In the genomic region with DNA sequence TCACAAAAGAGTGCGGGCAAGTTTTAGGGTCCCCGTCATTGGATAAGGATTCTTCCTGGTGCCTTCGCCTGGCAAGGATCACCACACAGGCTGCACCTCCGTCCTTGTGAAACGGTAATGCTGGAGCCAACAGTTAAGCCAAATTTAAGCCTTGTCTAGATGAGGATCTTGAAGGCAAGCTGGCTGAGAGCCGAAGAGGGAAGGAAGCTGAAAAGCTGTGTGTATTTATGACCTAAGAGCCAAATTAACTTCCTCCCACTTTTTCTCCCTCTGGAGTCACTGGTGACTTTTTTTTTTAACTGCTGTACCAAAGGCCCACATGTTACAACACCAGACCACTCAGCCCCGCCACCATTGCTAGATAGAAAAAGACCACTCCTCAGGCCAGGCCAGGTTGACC, we compare ENCODE assay signal across 13 mouse cellular contexts.
DNase-seq lines count a peak whose midpoint lies in the region; ATAC-seq and TF ChIP-seq lines count a peak whose summit lies in the region.
"Had no signal": no experiment of that assay in that cellular context is flagged by ENCODE, and none has a peak within 500 bp of the region (broad histone marks: within the 10 kb centered on the region; RNA-seq: fewer than 3 reads in every experiment).

No protein-coding gene starts in this region.

- H3K4me3 ChIP-seq in spleen, adult 2 months (ENCODE audit: extremely low read depth, insufficient read depth, insufficient read length) = no peak overlapping the region
- H3K4me3 ChIP-seq in lung, postnatal 0 days (ENCODE audit: low read depth, low read length) = no peak overlapping the region
- H3K4me3 ChIP-seq: erythroblast, embryonic 14.5 days; limb, embryonic 12.5 days; midbrain, embryonic 13.5 days; neural tube, embryonic 13.5 days had no signal

- H3K4me2 ChIP-seq in lung, postnatal 0 days (replicated peaks; ENCODE audit: low read depth, low read length) = no peak overlapping the region
- H3K4me2 ChIP-seq: limb, embryonic 12.5 days; midbrain, embryonic 13.5 days; neural tube, embryonic 13.5 days had no signal

- H3K27me3 ChIP-seq in spleen, adult 2 months (ENCODE audit: control insufficient read depth, insufficient read depth, low read length) = no peaks in the 10 kb centered on the region
- no peaks in the 10 kb centered on the region for H3K27me3 ChIP-seq in lung, postnatal 0 days (replicated peaks; ENCODE audit: insufficient read depth, low read length)
- H3K27me3 ChIP-seq: limb, embryonic 12.5 days; midbrain, embryonic 13.5 days had no signal

- peak; percentile 40 for DNase-seq in adrenal gland, postnatal 10 days
- DNase-seq in adrenal gland, postnatal 4 days (ENCODE audit: low spot score in 2 of 2) = no peak
- DNase-seq in spleen, adult 2 months (ENCODE audit: low read depth in 1 of 2, low spot score in 2 of 2) = no peak
- DNase-seq in spleen, postnatal 14 days (ENCODE audit: low spot score in 2 of 2) = no peak
- peak; percentile 62 for DNase-seq in lung, postnatal 0 days (ENCODE audit: low spot score)
- no peak for DNase-seq in thymus, postnatal 14 days
- no peak for DNase-seq in B cell, adult 2 months
- no peak for DNase-seq in cerebellum, adult 8-10 months
- DNase-seq: thymus, adult 2 months had no signal

- no peaks in the 10 kb centered on the region for H3K36me3 ChIP-seq in spleen, adult 2 months (ENCODE audit: control insufficient read depth, insufficient read depth, low read length)
- H3K36me3 ChIP-seq in lung, postnatal 0 days (ENCODE audit: insufficient read depth, low read length) = no peaks in the 10 kb centered on the region
- H3K36me3 ChIP-seq: limb, embryonic 12.5 days; midbrain, embryonic 13.5 days; neural tube, embryonic 13.5 days had no signal

- no peak overlapping the region for H3K9ac ChIP-seq in lung, postnatal 0 days (replicated peaks; ENCODE audit: low read depth)
- H3K9ac ChIP-seq: limb, embryonic 12.5 days; midbrain, embryonic 13.5 days; neural tube, embryonic 13.5 days had no signal

- peak overlapping the region; percentile 59 for H3K27ac ChIP-seq in spleen, adult 2 months (ENCODE audit: insufficient read depth, low read length)
- H3K27ac ChIP-seq in lung, postnatal 0 days (ENCODE audit: low read length) = no peak overlapping the region
- H3K27ac ChIP-seq: limb, embryonic 12.5 days; midbrain, embryonic 13.5 days; neural tube, embryonic 13.5 days had no signal

- H3K4me1 ChIP-seq in spleen, adult 2 months (ENCODE audit: control insufficient read depth, insufficient read depth, insufficient read length) = peaks cover 15% of the 10 kb centered on the region; the same call in 1 of the 2 replicates
- H3K4me1 ChIP-seq in lung, postnatal 0 days (ENCODE audit: insufficient read depth, low read depth, low read length) = no peaks in the 10 kb centered on the region; the same call in 1 of the 2 replicates
- H3K4me1 ChIP-seq: neural tube, embryonic 13.5 days had no signal

- WGBS in spleen, adult 2 months = 32% methylated on average over 7 of the region's 7 CpGs
- WGBS in lung, postnatal 0 days = 32% methylated on average over 7 of the region's 7 CpGs

- no peak for TF ChIP-seq POLR2A in spleen, adult 2 months (IDR thresholded peaks at IDR 0.05; ENCODE audit: low read depth, low read length)

- no peaks in the 10 kb centered on the region for H3K9me3 ChIP-seq in lung, postnatal 0 days (ENCODE audit: low read length)
- H3K9me3 ChIP-seq: limb, embryonic 12.5 days; midbrain, embryonic 13.5 days; neural tube, embryonic 13.5 days had no signal

- TF ChIP-seq CTCF in spleen, adult 2 months (IDR thresholded peaks at IDR 0.05; ENCODE audit: extremely low read depth, insufficient read depth, insufficient read length, insufficient replicate concordance) = no peak
- TF ChIP-seq CTCF in lung, postnatal 0 days (IDR thresholded peaks at IDR 0.05) = no peak

- no peak for TF ChIP-seq EP300 in lung, postnatal 0 days (IDR thresholded peaks at IDR 0.05)

- no peak for ATAC-seq in lung, postnatal 0 days
- ATAC-seq: midbrain, embryonic 13.5 days had no signal

Comparison
In these comparisons a context has a peak if more than half of its experiments do, and no peak if none do; other contexts are left out.
1. DNase-seq: peak in adrenal gland, postnatal 10 days (single experiment) and lung, postnatal 0 days (single experiment); none in adrenal gland, postnatal 4 days (0 of 2), spleen, adult 2 months (0 of 2), spleen, postnatal 14 days (0 of 2), thymus, postnatal 14 days (single experiment), B cell, adult 2 months (0 of 2) and cerebellum, adult 8-10 months (single experiment).